Mouse (Mus musculus) ES-E14 (cell line): Measurements from ENCODE around the gene Atad1. TPM values are rescaled to one million over a fixed set of nuclear protein-coding genes. Genes with fewer than 3 reads are reported as not detected.

Experiments used
- DNase-seq: peaks from one replicate; pipeline ENCODE4 v3.0.0-alpha.2; 2013; ENCODE audit warnings: low read depth, low spot score
- H3K27ac ChIP-seq: 2 replicates; pipeline ENCODE4 v1.5.1; 2012; ENCODE audit warnings: low read depth, mild to moderate bottlenecking, low read length, moderate library complexity, mixed read lengths; ENCODE audit not compliant: poor library complexity, insufficient read depth, severe bottlenecking
- H3K36me3 ChIP-seq: 2 replicates; pipeline ENCODE4 v1.6.1; 2012; ENCODE audit warnings: mild to moderate bottlenecking, low read length, moderate library complexity, mixed read lengths; ENCODE audit not compliant: control insufficient read depth, poor library complexity, insufficient read depth, severe bottlenecking
- H3K4me1 ChIP-seq, 2 experiments: fragments of 150-350 bp in 1 of 2; sonication (generic) in 1 of 2; 2 replicates each; pipeline ENCODE4 v1.6.1; 2012; ENCODE audit warnings: low read length in 2 of 2, mild to moderate bottlenecking in 1 of 2, mixed read lengths in 1 of 2; ENCODE audit not compliant: control insufficient read depth in 2 of 2, insufficient read depth in 2 of 2, poor library complexity in 1 of 2
- H3K4me3 ChIP-seq, 2 experiments: fragments of 150-350 bp in 1 of 2; sonication (generic) in 1 of 2; 2 replicates each; pipeline ENCODE4 v1.5.1; 2012; ENCODE audit warnings: low read length in 2 of 2, low read depth in 1 of 2, mild to moderate bottlenecking in 1 of 2, mixed read lengths in 1 of 2; ENCODE audit not compliant: insufficient read depth in 1 of 2, poor library complexity in 1 of 2, severe bottlenecking in 1 of 2
- H3K9ac ChIP-seq: 2 replicates; pipeline ENCODE4 v1.6.1; 2012; ENCODE audit warnings: low read depth, mild to moderate bottlenecking, low read length, mixed read lengths; ENCODE audit not compliant: poor library complexity, insufficient read depth, severe bottlenecking
- H3K9me3 ChIP-seq: fragments of 150-350 bp; sonication (generic); 2 replicates; pipeline ENCODE4 v1.6.1; 2012; ENCODE audit warnings: low read depth, mild to moderate bottlenecking, low read length; ENCODE audit not compliant: control insufficient read depth, insufficient read depth
- CHD2 ChIP-seq: IDR thresholded peaks from 2 replicates; pipeline ENCODE4 v1.6.1; 2014; ENCODE audit warnings: mild to moderate bottlenecking, low read depth, low read length, inconsistent platforms
- HCFC1 ChIP-seq: IDR thresholded peaks from 2 replicates; pipeline ENCODE4 v1.6.1; 2012; ENCODE audit warnings: low read length, inconsistent platforms, borderline replicate concordance; ENCODE audit not compliant: insufficient read depth
- MAFK ChIP-seq: IDR thresholded peaks from 2 replicates; pipeline ENCODE4 v1.6.1; 2014; ENCODE audit warnings: mild to moderate bottlenecking, low read depth, low read length, inconsistent platforms; ENCODE audit not compliant: insufficient read depth
- ZC3H11A ChIP-seq: IDR thresholded peaks from 2 replicates; pipeline ENCODE4 v1.6.1; 2012; ENCODE audit warnings: low read depth, mild to moderate bottlenecking, inconsistent platforms, low read length, borderline replicate concordance
- ZNF384 ChIP-seq: IDR thresholded peaks from 2 replicates; pipeline ENCODE4 v1.6.1; 2012; ENCODE audit warnings: low read depth, low read length, inconsistent platforms
- in situ Hi-C, 2 experiments: fragments of 600-800 bp; cut with MboI; formaldehyde crosslinking; loops; one replicate each; pipeline ENCODE4 v1.15.1; 2025; ENCODE audit warnings: low sequenced_read_pairs in 2 of 2, inconsistent platforms in 1 of 2; ENCODE audit not compliant: unreplicated experiment in 2 of 2
- total RNA-seq: library from RNA; depleted of rRNA; stranded (reverse); fragments of 300-350 nt; gene quantifications from 2 replicates; pipeline ENCODE4 v1.2.3, GENCODE M21; 2012

The Atad1 gene
- total RNA-seq, 1 experiment, result 84.9 TPM

DNA sequence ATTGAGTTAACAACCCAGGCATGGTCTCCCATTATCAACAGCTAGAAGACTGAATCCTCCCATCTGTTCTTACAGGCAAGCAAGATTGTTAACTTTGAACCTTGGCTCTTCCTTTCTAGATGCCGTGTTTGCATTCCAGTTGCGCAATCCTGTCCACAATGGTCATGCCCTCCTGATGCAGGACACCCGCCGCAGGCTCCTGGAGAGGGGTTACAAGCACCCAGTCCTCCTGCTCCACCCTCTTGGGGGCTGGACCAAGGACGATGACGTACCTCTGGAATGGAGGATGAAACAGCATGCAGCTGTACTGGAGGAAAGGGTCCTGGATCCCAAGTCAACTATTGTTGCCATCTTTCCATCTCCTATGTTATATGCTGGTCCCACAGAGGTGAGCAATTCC is 76.7 kb downstream of the Atad1 start:
- Histone ChIP-seq H3K36me3 (peaks cover 3% of the 10 kb centered on the region; the same call in 1 of the 2 replicates), H3K4me1 (no peaks in the 10 kb centered on the region), H3K27ac (no peak overlapping the region), H3K9ac (no peak overlapping the region), H3K4me3 (no peak overlapping the region), H3K9me3 (no peaks in the 10 kb centered on the region)
- in situ Hi-C loops, result no loop called here
- TF ChIP-seq CHD2 (no peak), HCFC1 (no peak), MAFK (no peak), ZNF384 (no peak)
- DNase-seq, result no peak

DNA sequence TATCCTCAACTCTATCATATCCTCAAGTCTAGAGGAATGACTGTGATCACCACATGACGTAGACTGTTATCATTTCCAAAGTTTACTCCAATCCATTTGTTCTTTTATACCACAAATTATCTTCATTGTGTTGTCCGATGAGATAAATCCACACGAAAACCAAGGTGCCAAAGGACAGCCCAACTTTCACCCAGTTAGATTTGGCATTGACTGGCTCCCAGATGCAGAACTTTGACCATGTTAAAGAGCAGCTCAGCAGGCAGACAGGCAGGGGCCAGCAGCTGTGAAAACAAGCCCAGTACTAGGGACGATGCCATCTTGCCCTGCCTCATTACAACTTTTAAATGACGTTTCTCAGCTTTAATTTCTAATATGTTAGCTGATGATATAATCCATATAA is 80.2 kb downstream of the Atad1 start:
- Histone ChIP-seq H3K4me3 (no peak overlapping the region), H3K27ac (no peak overlapping the region), H3K36me3 (peaks cover 3% of the 10 kb centered on the region; the same call in 1 of the 2 replicates), H3K4me1 (no peaks in the 10 kb centered on the region), H3K9me3 (no peaks in the 10 kb centered on the region), H3K9ac (no peak overlapping the region)
- TF ChIP-seq ZNF384 (no peak), MAFK (no peak), HCFC1 (no peak), ZC3H11A (no peak), CHD2 (no peak)
- in situ Hi-C loops, result no loop called here
- no peak for DNase-seq

DNA sequence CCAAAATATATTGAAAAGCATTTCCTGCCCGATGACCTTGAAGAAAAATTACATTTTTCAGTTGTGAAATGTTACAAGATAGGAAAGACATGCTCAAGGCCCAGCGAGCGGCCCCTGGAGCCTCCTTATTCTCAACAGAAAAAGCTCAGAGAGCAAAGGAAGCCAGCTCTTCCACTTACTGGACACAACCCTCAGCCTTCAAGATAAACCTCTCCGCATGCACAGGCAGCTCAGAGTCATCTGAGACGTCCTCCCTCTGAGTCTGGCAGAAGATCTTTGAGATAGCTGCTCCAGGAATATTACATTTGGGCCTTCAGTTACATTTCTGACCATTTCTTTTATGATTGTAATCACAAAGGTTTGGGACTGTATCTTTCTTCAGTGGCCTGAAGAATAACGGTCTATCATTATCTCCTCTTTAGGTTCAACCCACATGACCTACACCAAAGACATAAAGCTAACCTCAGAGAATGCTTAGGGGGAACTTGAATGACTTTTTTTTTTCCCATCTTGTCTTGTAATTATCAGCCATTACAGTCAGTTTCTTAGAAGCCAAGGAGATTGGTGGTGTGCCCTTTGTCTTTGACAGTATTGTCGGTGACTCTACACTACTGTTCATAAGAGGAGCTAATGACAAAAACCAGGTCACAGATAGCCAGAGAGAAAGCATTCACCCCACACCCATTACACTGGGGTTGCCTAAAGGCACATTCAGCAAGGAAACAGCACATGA is 85.8 kb downstream of the Atad1 start:
- no peak overlapping the region for H3K27ac ChIP-seq
- no peaks in the 10 kb centered on the region for H3K36me3 ChIP-seq
- in situ Hi-C loops, result no loop called here
- H3K4me3 ChIP-seq, result no peak overlapping the region
- no peak for TF ChIP-seq ZNF384
- no peak for TF ChIP-seq ZC3H11A
- TF ChIP-seq MAFK, result no peak
- TF ChIP-seq HCFC1, result no peak
- no peak for TF ChIP-seq CHD2
- H3K9me3 ChIP-seq, result no peaks in the 10 kb centered on the region
- DNase-seq, result no peak
- H3K4me1 ChIP-seq, result no peaks in the 10 kb centered on the region
- H3K9ac ChIP-seq, result no peak overlapping the region

DNA sequence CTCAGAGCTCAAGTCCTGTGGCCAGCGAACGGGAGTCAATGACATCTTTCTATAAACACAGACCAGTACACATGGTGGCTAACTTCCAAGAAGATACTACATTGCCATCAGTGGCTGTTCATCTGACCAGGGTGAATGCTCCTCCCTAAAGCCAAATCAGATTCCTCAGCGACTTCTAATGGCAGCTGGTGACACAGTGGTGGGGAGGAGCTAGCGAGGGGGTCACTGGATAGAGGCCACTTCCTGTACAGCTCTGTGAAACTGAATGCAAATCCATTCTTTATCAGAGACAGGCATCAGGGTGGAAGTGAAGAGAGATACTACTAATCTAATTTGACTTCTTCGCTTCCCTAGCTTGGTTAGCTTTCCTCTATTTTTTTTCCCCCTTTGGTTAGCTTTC is 86.5 kb downstream of the Atad1 start:
- no peaks in the 10 kb centered on the region for H3K4me1 ChIP-seq
- no peak overlapping the region for H3K9ac ChIP-seq
- DNase-seq, result no peak
- in situ Hi-C loops, result no loop called here
- no peak overlapping the region for H3K4me3 ChIP-seq
- no peaks in the 10 kb centered on the region for H3K36me3 ChIP-seq
- H3K9me3 ChIP-seq, result no peaks in the 10 kb centered on the region
- H3K27ac ChIP-seq, result no peak overlapping the region
- TF ChIP-seq CHD2 (no peak), ZC3H11A (no peak), ZNF384 (no peak), MAFK (no peak), HCFC1 (no peak)
